Mouse (Mus musculus): ENCODE data around the gene Shld1. TPM values are rescaled to one million over a fixed set of nuclear protein-coding genes. Genes with fewer than 3 reads are reported as not detected.

Shld1 gene
- polyA plus RNA-seq, 1 experiment from 2014 or later = 17.6 TPM

DNA sequence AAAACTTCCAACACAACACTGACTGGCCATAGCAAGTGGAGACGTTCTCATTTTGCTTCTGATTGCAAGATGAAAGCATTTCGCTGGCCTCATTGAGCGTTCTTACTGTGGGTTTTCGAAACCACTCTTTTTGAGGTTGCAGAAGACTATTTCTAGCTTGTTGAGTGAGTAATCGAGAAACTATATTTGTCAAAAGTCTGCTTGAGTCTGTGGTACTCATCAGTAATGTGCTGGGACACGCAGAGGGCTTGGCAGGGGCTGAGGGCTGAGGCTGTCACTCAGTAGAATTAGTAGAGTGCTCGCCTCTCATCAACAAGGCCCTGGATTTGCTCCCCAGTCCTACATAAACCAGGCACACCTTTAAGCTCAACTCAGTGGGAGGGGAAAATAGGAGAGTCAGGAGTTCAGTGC lies 1.9 kb downstream of the Shld1 start:
- WGBS = 94% methylated on average over 7 of the region's 7 CpGs
- H3K36me3 ChIP-seq (ENCODE audit: control insufficient read depth, insufficient read depth, low read length) = no peaks in the 10 kb centered on the region
- no peaks in the 10 kb centered on the region for H3K27me3 ChIP-seq (ENCODE audit: control insufficient read depth, insufficient read depth, low read length)
- no peak for DNase-seq (ENCODE audit: low spot score)
- H3K4me3 ChIP-seq (ENCODE audit: low read depth, low read length) = no peak overlapping the region
- no peak overlapping the region for H3K4me2 ChIP-seq (ENCODE audit: low read depth, low read length, severe bottlenecking)
- H3K9ac ChIP-seq (ENCODE audit: low read length) = no peak overlapping the region
- no peak overlapping the region for H3K27ac ChIP-seq (ENCODE audit: low read depth, low read length)
- no peak for ATAC-seq (replicated peaks; ENCODE audit: low FRiP score)
- no peaks in the 10 kb centered on the region for H3K9me3 ChIP-seq (ENCODE audit: control insufficient read depth, low read length)
- H3K4me1 ChIP-seq (replicated peaks; ENCODE audit: control insufficient read depth, insufficient read depth, low read length) = no peaks in the 10 kb centered on the region

DNA sequence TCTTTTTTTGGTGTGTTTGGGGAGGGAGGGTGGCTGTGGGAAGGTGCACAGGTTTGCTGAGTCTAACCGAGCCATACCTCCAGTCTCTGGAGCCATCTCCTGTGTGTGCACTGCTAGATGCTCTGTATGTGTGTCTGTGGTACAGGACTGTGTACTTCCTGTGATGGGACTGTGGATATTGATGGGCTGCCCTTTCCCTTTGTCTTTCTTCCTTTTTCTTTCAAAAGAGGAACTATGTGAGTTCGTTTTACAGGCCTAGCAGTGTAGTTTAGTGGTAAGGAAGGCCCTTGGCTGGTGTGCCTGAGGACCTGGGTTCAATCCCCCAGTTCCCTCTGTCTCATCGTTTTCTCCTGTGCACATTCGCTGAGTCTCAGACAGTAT lies 2.4 kb downstream of the Shld1 start:
- 77% methylated on average over 4 of the region's 4 CpGs for WGBS
- H3K4me1 ChIP-seq (replicated peaks; ENCODE audit: control insufficient read depth, insufficient read depth, low read length) = no peaks in the 10 kb centered on the region
- no peak overlapping the region for H3K4me2 ChIP-seq (ENCODE audit: low read depth, low read length, severe bottlenecking)
- DNase-seq (ENCODE audit: low spot score) (no peak), ATAC-seq (replicated peaks; ENCODE audit: low FRiP score) (no peak)
- H3K9ac ChIP-seq (ENCODE audit: low read length) = no peak overlapping the region
- H3K36me3 ChIP-seq (ENCODE audit: control insufficient read depth, insufficient read depth, low read length) = no peaks in the 10 kb centered on the region
- H3K9me3 ChIP-seq (ENCODE audit: control insufficient read depth, low read length) = no peaks in the 10 kb centered on the region
- no peak overlapping the region for H3K4me3 ChIP-seq (ENCODE audit: low read depth, low read length)
- H3K27me3 ChIP-seq (ENCODE audit: control insufficient read depth, insufficient read depth, low read length) = no peaks in the 10 kb centered on the region
- H3K27ac ChIP-seq (ENCODE audit: low read depth, low read length) = no peak overlapping the region

- H3K4me3 ChIP-seq (ENCODE audit: low read depth, low read length) = no peak overlapping the region
- H3K4me2 ChIP-seq (ENCODE audit: low read depth, low read length, severe bottlenecking) = no peak overlapping the region
- DNase-seq (ENCODE audit: low spot score) (no peak), ATAC-seq (replicated peaks; ENCODE audit: low FRiP score) (no peak)
- no peaks in the 10 kb centered on the region for H3K9me3 ChIP-seq (ENCODE audit: control insufficient read depth, low read length)
- no peaks in the 10 kb centered on the region for H3K4me1 ChIP-seq (replicated peaks; ENCODE audit: control insufficient read depth, insufficient read depth, low read length)
- H3K36me3 ChIP-seq (ENCODE audit: control insufficient read depth, insufficient read depth, low read length) = no peaks in the 10 kb centered on the region
- no peaks in the 10 kb centered on the region for H3K27me3 ChIP-seq (ENCODE audit: control insufficient read depth, insufficient read depth, low read length)
- whole genome bisulfite sequencing = 72% methylated on average over 15 of the region's 15 CpGs
- no peak overlapping the region for H3K27ac ChIP-seq (ENCODE audit: low read depth, low read length)
- no peak overlapping the region for H3K9ac ChIP-seq (ENCODE audit: low read length)
Measured at GRCm38 (mm10) chr2:132689569-132690231, 3.0 kb downstream of the Shld1 start.

- H3K4me3 ChIP-seq (ENCODE audit: low read depth, low read length) = no peak overlapping the region
- H3K4me2 ChIP-seq (ENCODE audit: low read depth, low read length, severe bottlenecking) = no peak overlapping the region
- DNase-seq (ENCODE audit: low spot score) (no peak), ATAC-seq (replicated peaks; ENCODE audit: low FRiP score) (no peak)
- 75% methylated on average over 7 of the region's 7 CpGs for WGBS
- no peaks in the 10 kb centered on the region for H3K36me3 ChIP-seq (ENCODE audit: control insufficient read depth, insufficient read depth, low read length)
- H3K27me3 ChIP-seq (ENCODE audit: control insufficient read depth, insufficient read depth, low read length) = no peaks in the 10 kb centered on the region
- H3K27ac ChIP-seq (ENCODE audit: low read depth, low read length) = no peak overlapping the region
- no peak overlapping the region for H3K9ac ChIP-seq (ENCODE audit: low read length)
- H3K9me3 ChIP-seq (ENCODE audit: control insufficient read depth, low read length) = no peaks in the 10 kb centered on the region
- no peaks in the 10 kb centered on the region for H3K4me1 ChIP-seq (replicated peaks; ENCODE audit: control insufficient read depth, insufficient read depth, low read length)
Measured at GRCm38 (mm10) chr2:132691731-132692130, 5.0 kb downstream of the Shld1 start.

DNA sequence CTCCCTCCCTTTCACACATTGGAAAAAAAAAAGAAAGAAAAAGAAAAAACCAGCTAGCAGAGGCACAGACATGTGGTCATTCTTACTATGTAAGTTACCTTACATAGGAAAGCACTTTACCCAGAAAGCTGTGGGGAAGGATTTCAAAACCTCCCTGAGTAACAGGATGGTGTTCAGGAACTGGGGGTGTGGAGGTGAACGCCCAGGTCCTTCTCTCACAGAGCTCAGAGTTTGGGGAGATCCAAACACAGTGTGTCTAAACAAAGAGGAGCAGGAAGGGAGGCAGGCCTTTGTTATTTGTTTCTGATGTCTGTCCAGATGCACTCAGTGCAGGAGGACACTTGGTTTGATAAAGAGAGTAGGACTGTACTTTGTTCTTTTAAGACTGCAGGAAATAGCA lies 5.6 kb downstream of the Shld1 start:
- Histone ChIP-seq H3K36me3 (ENCODE audit: control insufficient read depth, insufficient read depth, low read length) (no peaks in the 10 kb centered on the region), H3K27me3 (ENCODE audit: control insufficient read depth, insufficient read depth, low read length) (no peaks in the 10 kb centered on the region), H3K9ac (ENCODE audit: low read length) (no peak overlapping the region), H3K27ac (ENCODE audit: low read depth, low read length) (no peak overlapping the region), H3K4me3 (ENCODE audit: low read depth, low read length) (no peak overlapping the region), H3K4me1 (replicated peaks; ENCODE audit: control insufficient read depth, insufficient read depth, low read length) (no peaks in the 10 kb centered on the region), H3K4me2 (ENCODE audit: low read depth, low read length, severe bottlenecking) (no peak overlapping the region), H3K9me3 (ENCODE audit: control insufficient read depth, low read length) (no peaks in the 10 kb centered on the region)
- DNase-seq (ENCODE audit: low spot score) = no peak
- 62% methylated on average over 1 of the region's 1 CpGs for WGBS
- ATAC-seq (replicated peaks; ENCODE audit: low FRiP score) = no peak

DNA sequence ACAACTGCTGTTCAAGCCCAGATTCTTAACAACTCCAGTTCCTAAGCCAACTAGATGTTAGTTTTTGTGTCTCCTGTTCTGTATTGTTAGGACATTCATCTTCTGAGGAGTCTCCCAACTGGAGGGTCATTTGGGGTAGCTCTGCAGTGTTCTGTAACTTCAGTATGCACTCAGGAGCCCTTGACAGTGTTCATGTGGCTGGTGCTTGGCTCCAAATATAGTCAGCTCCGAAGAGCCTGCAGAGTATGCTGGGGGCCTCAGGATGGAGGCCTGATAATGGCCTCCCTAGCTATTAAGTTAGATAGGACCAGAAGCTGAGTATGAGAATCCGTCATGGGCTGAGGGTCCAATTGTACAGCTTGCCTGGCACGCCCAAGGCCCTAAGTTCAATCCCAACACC lies 7.2 kb downstream of the Shld1 start:
- DNase-seq (ENCODE audit: low spot score) = no peak
- 88% methylated on average over 3 of the region's 3 CpGs for WGBS
- H3K36me3 ChIP-seq (ENCODE audit: control insufficient read depth, insufficient read depth, low read length) = no peaks in the 10 kb centered on the region
- H3K9ac ChIP-seq (ENCODE audit: low read length) = no peak overlapping the region
- H3K4me1 ChIP-seq (replicated peaks; ENCODE audit: control insufficient read depth, insufficient read depth, low read length) = no peaks in the 10 kb centered on the region
- ATAC-seq (replicated peaks; ENCODE audit: low FRiP score) = no peak
- no peak overlapping the region for H3K4me2 ChIP-seq (ENCODE audit: low read depth, low read length, severe bottlenecking)
- no peak overlapping the region for H3K4me3 ChIP-seq (ENCODE audit: low read depth, low read length)
- H3K27ac ChIP-seq (ENCODE audit: low read depth, low read length) = no peak overlapping the region
- H3K27me3 ChIP-seq (ENCODE audit: control insufficient read depth, insufficient read depth, low read length) = no peaks in the 10 kb centered on the region
- H3K9me3 ChIP-seq (ENCODE audit: control insufficient read depth, low read length) = no peaks in the 10 kb centered on the region

DNA sequence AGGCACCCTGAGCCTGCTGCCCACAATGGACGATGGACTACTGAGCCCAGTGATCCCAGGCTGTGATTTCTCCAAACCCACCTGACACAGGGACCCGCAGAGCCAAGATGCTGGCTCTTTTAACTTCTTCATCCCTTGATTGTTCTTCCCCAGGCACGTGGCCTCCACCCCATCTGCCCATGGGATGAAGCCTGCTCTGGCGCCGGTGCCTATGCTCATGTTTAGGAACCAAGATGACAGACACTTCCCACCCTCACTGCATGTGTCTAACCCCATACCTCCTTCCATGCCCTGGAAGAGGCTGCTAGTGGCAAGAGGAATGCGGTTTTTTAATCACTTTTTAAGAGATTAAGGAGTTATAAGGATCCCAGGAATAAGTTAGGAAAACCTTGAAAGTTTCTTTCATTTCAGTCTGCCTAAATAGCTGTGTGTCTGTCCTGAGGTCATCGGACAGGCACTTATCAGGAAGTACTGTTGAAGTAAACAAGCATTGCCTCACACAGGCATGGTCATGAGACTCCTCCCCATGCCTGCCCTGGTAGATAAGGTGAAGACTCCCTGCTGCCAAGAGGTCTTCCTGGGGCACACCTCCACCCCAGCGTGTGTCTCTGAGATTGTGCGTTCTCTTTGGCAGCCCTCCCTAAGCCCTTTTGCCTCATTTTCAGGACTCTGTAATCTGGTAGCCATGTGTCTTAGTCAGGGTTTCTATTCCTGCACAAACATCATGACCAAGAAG lies 8.8 kb downstream of the Shld1 start:
- Histone ChIP-seq H3K9ac (ENCODE audit: low read length) (no peak overlapping the region), H3K36me3 (ENCODE audit: control insufficient read depth, insufficient read depth, low read length) (no peaks in the 10 kb centered on the region), H3K4me1 (replicated peaks; ENCODE audit: control insufficient read depth, insufficient read depth, low read length) (no peaks in the 10 kb centered on the region), H3K9me3 (ENCODE audit: control insufficient read depth, low read length) (no peaks in the 10 kb centered on the region), H3K27ac (ENCODE audit: low read depth, low read length) (no peak overlapping the region), H3K4me3 (ENCODE audit: low read depth, low read length) (no peak overlapping the region), H3K27me3 (ENCODE audit: control insufficient read depth, insufficient read depth, low read length) (no peaks in the 10 kb centered on the region), H3K4me2 (ENCODE audit: low read depth, low read length, severe bottlenecking) (no peak overlapping the region)
- DNase-seq (ENCODE audit: low spot score) (no peak), ATAC-seq (replicated peaks; ENCODE audit: low FRiP score) (no peak; the same call in 1 of the 2 replicates)
- WGBS = 84% methylated on average over 9 of the region's 9 CpGs

DNA sequence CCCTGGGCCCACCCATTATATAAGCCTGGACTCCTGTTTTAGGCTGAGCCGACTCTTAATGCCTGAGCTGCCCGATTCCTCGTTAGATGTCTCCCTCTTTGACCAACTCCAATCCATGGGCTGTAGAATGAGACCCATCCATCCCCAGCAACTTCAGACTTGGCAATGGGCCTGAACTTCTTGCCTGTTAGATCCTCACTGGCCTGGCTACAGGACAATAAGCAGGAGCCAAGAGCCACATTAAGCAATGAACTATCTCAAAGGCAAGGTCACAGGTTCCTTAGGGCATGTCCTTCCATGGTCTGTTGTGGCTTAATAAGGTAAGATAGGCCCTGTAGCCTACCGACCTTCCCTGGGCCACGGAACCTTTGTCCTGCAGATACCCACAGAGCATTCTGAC lies 9.8 kb downstream of the Shld1 start:
- no peaks in the 10 kb centered on the region for H3K27me3 ChIP-seq (ENCODE audit: control insufficient read depth, insufficient read depth, low read length)
- no peaks in the 10 kb centered on the region for H3K4me1 ChIP-seq (replicated peaks; ENCODE audit: control insufficient read depth, insufficient read depth, low read length)
- 86% methylated on average over 5 of the region's 5 CpGs for WGBS
- H3K27ac ChIP-seq (ENCODE audit: low read depth, low read length) = no peak overlapping the region
- no peaks in the 10 kb centered on the region for H3K9me3 ChIP-seq (ENCODE audit: control insufficient read depth, low read length)
- no peak overlapping the region for H3K4me3 ChIP-seq (ENCODE audit: low read depth, low read length)
- ATAC-seq (replicated peaks; ENCODE audit: low FRiP score) (no peak), DNase-seq (ENCODE audit: low spot score) (no peak)
- no peak overlapping the region for H3K4me2 ChIP-seq (ENCODE audit: low read depth, low read length, severe bottlenecking)
- no peak overlapping the region for H3K9ac ChIP-seq (ENCODE audit: low read length)
- H3K36me3 ChIP-seq (ENCODE audit: control insufficient read depth, insufficient read depth, low read length) = no peaks in the 10 kb centered on the region

GRCm38 (mm10) chr2:132697256-132697655 lies 10.5 kb downstream of the Shld1 start:
- no peak overlapping the region for H3K4me2 ChIP-seq (ENCODE audit: low read depth, low read length, severe bottlenecking)

More at GRCm38 (mm10) chr2:132697256-132697655, 10.5 kb downstream of the Shld1 start:
- DNase-seq (ENCODE audit: low spot score) (no peak), ATAC-seq (replicated peaks; ENCODE audit: low FRiP score) (no peak)
- no peaks in the 10 kb centered on the region for H3K4me1 ChIP-seq (replicated peaks; ENCODE audit: control insufficient read depth, insufficient read depth, low read length)
- no peaks in the 10 kb centered on the region for H3K27me3 ChIP-seq (ENCODE audit: control insufficient read depth, insufficient read depth, low read length)
- H3K27ac ChIP-seq (ENCODE audit: low read depth, low read length) = no peak overlapping the region
- no peaks in the 10 kb centered on the region for H3K9me3 ChIP-seq (ENCODE audit: control insufficient read depth, low read length)
- no peaks in the 10 kb centered on the region for H3K36me3 ChIP-seq (ENCODE audit: control insufficient read depth, insufficient read depth, low read length)
- H3K9ac ChIP-seq (ENCODE audit: low read length) = no peak overlapping the region
- 86% methylated on average over 5 of the region's 5 CpGs for WGBS
- H3K4me3 ChIP-seq (ENCODE audit: low read depth, low read length) = no peak overlapping the region
